Comparison of ENCODE assay signal across 14 mouse cellular contexts in genomic region chr1:119035301-119035700, GRCm38 (mm10). TPM values are rescaled to one million over a fixed set of nuclear protein-coding genes. Genes with fewer than 3 reads are reported as not detected.
DNase-seq lines count a peak whose midpoint lies in the region; ATAC-seq lines count a peak whose summit lies in the region.
"Had no signal": no experiment of that assay in that cellular context is flagged by ENCODE, and none has a peak within 500 bp of the region (broad histone marks: within the 10 kb centered on the region; RNA-seq: fewer than 3 reads in every experiment).

No protein-coding gene starts in this region.

- H3K4me3 ChIP-seq in heart, embryonic 15.5 days: no peak overlapping the region
- H3K4me3 ChIP-seq in limb, embryonic 11.5 days (ENCODE audit: low read depth, low read length): no peak overlapping the region
- H3K4me3 ChIP-seq in stomach, embryonic 16.5 days (replicated peaks; ENCODE audit: low read length): no peak overlapping the region
- H3K4me3 ChIP-seq: hindbrain, embryonic 12.5 days; midbrain, embryonic 13.5 days had no signal

- H3K4me1 ChIP-seq in heart, embryonic 15.5 days (replicated peaks): peaks cover 20% of the 10 kb centered on the region
- peaks cover 32% of the 10 kb centered on the region for H3K4me1 ChIP-seq in limb, embryonic 11.5 days (ENCODE audit: control insufficient read depth, insufficient read depth, low read length)
- peaks cover 39% of the 10 kb centered on the region for H3K4me1 ChIP-seq in stomach, embryonic 16.5 days (ENCODE audit: control insufficient read depth, insufficient read depth, low read length)

- H3K9me3 ChIP-seq in heart, embryonic 15.5 days (replicated peaks): no peaks in the 10 kb centered on the region
- no peaks in the 10 kb centered on the region for H3K9me3 ChIP-seq in limb, embryonic 11.5 days (ENCODE audit: control insufficient read depth, low read length)
- H3K9me3 ChIP-seq in stomach, embryonic 16.5 days (replicated peaks; ENCODE audit: control insufficient read depth, low read length): no peaks in the 10 kb centered on the region
- H3K9me3 ChIP-seq: hindbrain, embryonic 12.5 days; midbrain, embryonic 13.5 days had no signal

- H3K4me2 ChIP-seq in heart, embryonic 15.5 days: no peak overlapping the region
- no peak overlapping the region for H3K4me2 ChIP-seq in limb, embryonic 11.5 days (ENCODE audit: low read depth, severe bottlenecking)
- no peak overlapping the region for H3K4me2 ChIP-seq in stomach, embryonic 16.5 days (ENCODE audit: low read depth, low read length)
- H3K4me2 ChIP-seq: hindbrain, embryonic 12.5 days; midbrain, embryonic 13.5 days had no signal

- WGBS in heart, embryonic 15.5 days: 59% methylated on average over 9 of the region's 9 CpGs
- 29% methylated on average over 9 of the region's 9 CpGs for WGBS in limb, embryonic 11.5 days
- WGBS in stomach, embryonic 16.5 days: 42% methylated on average over 9 of the region's 9 CpGs

- no peaks in the 10 kb centered on the region for H3K27me3 ChIP-seq in heart, embryonic 15.5 days
- no peaks in the 10 kb centered on the region for H3K27me3 ChIP-seq in limb, embryonic 11.5 days (ENCODE audit: control insufficient read depth, insufficient read depth, low read length)
- H3K27me3 ChIP-seq in stomach, embryonic 16.5 days (ENCODE audit: control insufficient read depth, insufficient read depth, low read length): no peaks in the 10 kb centered on the region
- H3K27me3 ChIP-seq: hindbrain, embryonic 12.5 days; midbrain, embryonic 13.5 days had no signal

- no peaks in the 10 kb centered on the region for H3K36me3 ChIP-seq in heart, embryonic 15.5 days
- H3K36me3 ChIP-seq in limb, embryonic 11.5 days (ENCODE audit: control insufficient read depth, insufficient read depth, low read length): no peaks in the 10 kb centered on the region
- no peaks in the 10 kb centered on the region for H3K36me3 ChIP-seq in stomach, embryonic 16.5 days (ENCODE audit: control insufficient read depth, insufficient read depth, low read length)
- H3K36me3 ChIP-seq: hindbrain, embryonic 12.5 days had no signal

- no peak for ATAC-seq in heart, embryonic 15.5 days (replicated peaks; ENCODE audit: insufficient number of reproducible peaks, insufficient read depth, low FRiP score, low read depth)
- no peak for ATAC-seq in limb, embryonic 11.5 days (ENCODE audit: insufficient number of reproducible peaks, low FRiP score, low TSS enrichment, low read depth)
- ATAC-seq in stomach, embryonic 16.5 days (ENCODE audit: insufficient read depth, low FRiP score): peak; percentile 23; the same call in 1 of the 2 replicates
- ATAC-seq: midbrain, embryonic 13.5 days had no signal

- H3K9ac ChIP-seq in heart, embryonic 15.5 days: no peak overlapping the region
- H3K9ac ChIP-seq in limb, embryonic 11.5 days (ENCODE audit: low read length): no peak overlapping the region
- no peak overlapping the region for H3K9ac ChIP-seq in stomach, embryonic 16.5 days (ENCODE audit: low read length)
- H3K9ac ChIP-seq: midbrain, embryonic 13.5 days had no signal

- H3K27ac ChIP-seq in heart, embryonic 15.5 days: peak overlapping the region; percentile 5; the same call in 1 of the 2 replicates
- no peak overlapping the region for H3K27ac ChIP-seq in limb, embryonic 11.5 days (replicated peaks; ENCODE audit: low read depth, low read length)
- peak overlapping the region; percentile 98 for H3K27ac ChIP-seq in stomach, embryonic 16.5 days (ENCODE audit: low read length)

- no peak for DNase-seq in heart, adult 8-10 months (ENCODE audit: low spot score)
- peak; percentile 36 for DNase-seq in lung, postnatal 10 days
- DNase-seq in lung, postnatal 14 days: no peak
- DNase-seq in limb, embryonic 11.5 days (ENCODE audit: low spot score): peak; percentile 41
- no peak for DNase-seq in thymus, postnatal 36 days
- no peak for DNase-seq in thymus, postnatal 14 days
- DNase-seq: adrenal gland, adult 2 months; thymus, adult 2 months had no signal

RNA-seq across cellular contexts. Expression of gene Gli2, which starts 18.1 kb away (rescaled TPM):
- polyA plus RNA-seq in heart, embryonic 15.5 days (2015; fragmentation: Nextera tagmentation; extraction: Ambion mirVana): 3.6 and 3.9 TPM in 2 replicates
- 1 to 10 TPM in 2 of 4 experiments, under 1 TPM in 2; 0.80 to 1.5 (median 0.99) TPM for total RNA-seq in heart, adult 8-10 months (2022)
- 17.7 and 17.8 TPM in 2 replicates for polyA plus RNA-seq in limb, embryonic 11.5 days (2014; fragmentation: Nextera tagmentation; extraction: Ambion mirVana)
- 8.5 and 9.7 TPM in 2 replicates for polyA plus RNA-seq in stomach, embryonic 16.5 days (2015; fragmentation: Nextera tagmentation; extraction: Ambion mirVana)
- total RNA-seq: granulocyte monocyte progenitor cell, adult 5-6 weeks; liver, adult 2 months had no signal

Comparison
In these comparisons a context has a peak if more than half of its experiments do, and no peak if none do; other contexts are left out.
1. DNase-seq: peak in lung, postnatal 10 days (single experiment) and limb, embryonic 11.5 days (single experiment); none in heart, adult 8-10 months (single experiment), lung, postnatal 14 days (single experiment), thymus, postnatal 36 days (0 of 2) and thymus, postnatal 14 days (single experiment).